Mouse (Mus musculus) spleen, adult 18-20 months (tissue): ENCODE results near the gene Cdkl1.

ENCODE experiments used
- DNase-seq, 2 experiments: peaks; one replicate each; pipeline ENCODE4 v3.0.0; 2022; ENCODE audit warnings: mixed read lengths in 2 of 2

Gene Cdkl1

GRCm38 (mm10) chr12:69790530-69791505, at the start of gene Cdkl1:
Gene Cdkl1, minus strand, starts transcription at chr12:69791267.
- peak; percentile 63 to 74 for DNase-seq

DNA sequence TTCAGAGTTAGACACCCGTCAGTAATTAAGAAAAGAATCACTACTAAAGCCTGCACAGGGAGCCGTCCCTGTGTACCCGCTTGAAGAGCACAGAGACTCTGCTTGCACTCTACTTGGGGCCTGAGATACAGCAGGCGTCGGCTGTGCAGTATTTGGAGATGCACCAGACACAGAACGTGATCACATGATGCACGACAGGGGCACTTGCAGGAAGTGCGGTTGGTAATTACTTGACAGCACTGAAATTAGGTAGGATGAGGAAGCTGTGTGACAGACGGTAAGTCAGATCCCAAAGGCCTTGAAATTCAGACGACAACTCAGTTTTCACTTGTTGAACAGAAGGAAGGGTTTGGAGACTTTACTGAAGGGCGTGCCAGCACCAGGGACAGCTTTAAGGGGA, 47.3 kb upstream of the Cdkl1 start:
- peak; percentile 23 to 25 for DNase-seq

- DNase-seq, result no peak
Measured at GRCm38 (mm10) chr12:69833982-69834604, 43.0 kb upstream of the Cdkl1 start.

DNA sequence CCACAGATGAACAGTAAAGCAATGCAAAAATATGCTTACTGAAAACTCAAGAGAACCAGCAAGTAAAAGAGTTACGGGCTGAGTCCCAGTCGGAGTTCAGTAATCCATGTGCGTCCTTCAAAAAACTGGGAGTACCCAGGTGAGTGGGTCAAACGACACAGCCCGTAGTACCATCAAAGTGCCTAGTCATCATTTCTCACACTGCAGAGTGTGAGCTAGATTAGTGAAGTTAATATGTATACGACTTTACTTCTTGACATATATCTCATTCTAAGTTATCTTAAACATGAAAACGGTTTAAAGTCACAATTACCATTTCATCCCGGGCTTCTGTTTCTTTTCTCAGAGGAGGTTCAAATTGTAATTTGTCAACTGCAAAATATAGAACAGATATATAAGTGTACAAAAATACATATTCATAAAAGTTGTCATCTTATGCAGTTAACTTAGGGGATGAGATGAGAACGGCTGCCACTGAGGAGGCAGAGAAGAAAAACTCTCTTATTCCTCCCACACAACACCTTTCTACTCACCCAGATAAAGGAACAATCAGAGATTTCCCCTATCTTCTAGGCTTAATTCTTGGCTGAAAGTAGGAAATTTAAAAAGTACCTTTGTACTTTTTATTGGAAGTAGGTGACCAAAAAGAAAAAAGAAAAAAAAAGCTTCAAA, 40.3 kb upstream of the Cdkl1 start:
- DNase-seq, result no peak

GRCm38 (mm10) chr12:69828214-69828613, 37.1 kb upstream of the Cdkl1 start:
- no peak for DNase-seq

GRCm38 (mm10) chr12:69824881-69825597, 34.0 kb upstream of the Cdkl1 start:
- no peak for DNase-seq

DNA sequence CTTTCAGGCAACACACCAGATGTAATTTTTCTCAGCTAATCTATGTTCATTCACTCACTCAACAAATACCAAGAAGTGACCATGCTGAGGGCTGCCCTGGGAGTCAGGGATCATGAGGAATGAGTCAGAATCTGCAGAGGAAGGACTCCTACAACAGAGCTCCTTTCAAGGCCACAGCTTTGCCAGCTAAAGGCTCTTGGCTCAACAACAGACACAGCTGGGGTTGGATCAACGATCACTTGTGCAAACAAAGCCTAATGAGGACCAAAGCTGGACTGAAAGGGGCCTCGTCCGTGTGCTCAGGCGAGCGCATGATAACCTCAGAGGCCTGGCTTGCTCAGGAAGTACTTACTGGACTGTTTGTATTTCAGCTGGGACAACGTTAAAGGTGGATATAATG, 23.2 kb upstream of the Cdkl1 start:
- no peak for DNase-seq

GRCm38 (mm10) chr12:69813596-69813995, 22.5 kb upstream of the Cdkl1 start:
- no peak for DNase-seq

DNA sequence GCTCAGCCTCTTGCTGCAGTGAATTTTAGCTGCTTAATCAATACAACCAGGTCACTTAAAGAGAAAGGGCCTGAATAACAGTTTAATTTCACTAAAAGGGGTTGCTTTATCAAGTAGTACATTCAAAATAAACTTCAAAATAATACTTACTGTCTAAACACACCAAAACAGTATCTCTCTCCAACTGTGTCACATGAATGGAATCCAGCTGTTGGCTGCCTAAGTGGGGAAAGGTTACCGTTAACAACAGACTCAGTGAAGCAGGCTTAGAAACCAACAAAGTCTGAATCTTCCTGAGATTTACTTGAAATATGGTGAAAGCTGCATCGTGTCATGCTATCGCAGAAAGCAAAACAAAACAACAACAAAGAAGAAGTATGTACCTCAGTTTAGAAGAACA, 21.9 kb upstream of the Cdkl1 start:
- no peak for DNase-seq

GRCm38 (mm10) chr12:69811976-69812375, 20.9 kb upstream of the Cdkl1 start:
- no peak for DNase-seq

DNA sequence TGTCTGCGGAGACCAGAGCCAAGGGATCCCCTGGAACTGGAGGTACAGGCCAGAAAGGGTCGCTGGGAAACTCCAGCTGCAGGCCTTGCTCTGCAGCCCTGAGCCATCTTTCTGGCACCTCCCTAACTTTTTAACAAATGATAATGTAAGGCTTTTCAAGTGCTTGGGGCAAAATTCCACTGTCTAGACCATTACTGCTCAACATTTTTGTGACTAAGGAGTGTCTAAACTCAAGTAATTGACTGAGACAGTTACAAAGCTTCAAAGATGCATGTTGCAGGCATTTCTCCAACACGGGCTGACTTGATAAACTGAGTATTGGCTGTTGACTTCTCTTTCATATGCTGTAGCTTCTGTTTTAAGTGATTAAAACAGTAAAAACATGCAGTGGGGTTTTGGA, 18.4 kb upstream of the Cdkl1 start:
- no peak for DNase-seq

DNA sequence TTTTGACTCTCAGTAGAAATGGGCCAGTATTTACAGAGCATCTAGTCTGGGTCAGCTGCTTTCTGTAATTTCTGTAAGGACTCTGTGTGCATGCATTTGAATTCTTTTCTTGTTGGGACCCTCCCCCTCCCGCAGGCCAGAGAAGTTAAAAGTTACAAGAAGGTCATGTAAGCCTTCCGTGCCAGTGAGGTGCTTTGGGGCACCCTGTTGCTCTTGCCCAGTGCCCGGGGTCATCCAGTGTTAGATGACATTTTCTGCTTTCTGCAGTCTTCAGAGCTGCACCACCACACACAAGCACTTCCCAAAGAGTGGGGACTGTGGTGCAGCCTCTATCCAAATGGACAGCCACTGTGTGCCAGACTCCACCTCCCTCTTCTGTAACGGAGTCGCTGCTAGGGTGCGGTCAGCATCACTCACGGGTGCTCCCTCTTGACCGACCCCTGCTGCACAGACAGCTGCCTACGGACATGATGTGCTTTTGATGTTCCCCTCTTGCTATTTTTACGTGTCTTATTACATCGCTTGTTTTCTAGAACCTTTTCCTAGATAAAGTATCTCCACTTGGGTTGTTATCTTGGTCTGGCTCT, 16.4 kb upstream of the Cdkl1 start:
- no peak for DNase-seq

- DNase-seq, result no peak
Measured at GRCm38 (mm10) chr12:69805148-69805547, 14.1 kb upstream of the Cdkl1 start.

DNA sequence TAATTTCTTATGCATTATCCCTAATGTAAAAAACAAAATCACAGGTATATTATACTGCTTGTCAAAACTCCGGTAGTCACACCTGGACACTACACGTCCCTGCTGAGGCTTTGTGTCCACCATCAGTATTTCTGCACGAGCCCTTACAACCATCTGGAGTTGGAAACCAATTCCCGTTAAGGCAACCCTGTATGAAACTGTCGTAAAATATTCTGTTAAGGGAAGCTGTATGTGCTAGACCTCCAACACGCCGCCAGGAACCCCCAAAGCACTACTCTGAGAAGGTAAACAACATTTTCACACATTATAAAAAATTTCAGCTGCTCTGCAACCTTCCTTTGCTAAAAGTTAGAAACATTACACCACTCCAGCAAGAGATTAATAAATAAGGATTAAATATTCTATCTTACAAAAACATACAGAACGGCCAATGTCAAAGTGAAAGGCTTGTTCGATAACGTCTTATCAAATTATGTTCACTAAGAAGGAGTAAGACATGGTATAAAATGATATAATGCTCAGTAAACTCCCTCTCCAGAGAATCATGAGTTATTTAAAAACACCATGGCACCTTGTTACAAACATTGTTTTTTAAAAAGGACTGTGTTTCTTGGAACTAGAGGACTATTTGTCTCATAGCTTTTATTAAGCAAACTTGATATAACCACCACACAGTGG, 13.5 kb upstream of the Cdkl1 start:
- no peak for DNase-seq

GRCm38 (mm10) chr12:69803196-69803595, 12.1 kb upstream of the Cdkl1 start:
- no peak for DNase-seq

DNA sequence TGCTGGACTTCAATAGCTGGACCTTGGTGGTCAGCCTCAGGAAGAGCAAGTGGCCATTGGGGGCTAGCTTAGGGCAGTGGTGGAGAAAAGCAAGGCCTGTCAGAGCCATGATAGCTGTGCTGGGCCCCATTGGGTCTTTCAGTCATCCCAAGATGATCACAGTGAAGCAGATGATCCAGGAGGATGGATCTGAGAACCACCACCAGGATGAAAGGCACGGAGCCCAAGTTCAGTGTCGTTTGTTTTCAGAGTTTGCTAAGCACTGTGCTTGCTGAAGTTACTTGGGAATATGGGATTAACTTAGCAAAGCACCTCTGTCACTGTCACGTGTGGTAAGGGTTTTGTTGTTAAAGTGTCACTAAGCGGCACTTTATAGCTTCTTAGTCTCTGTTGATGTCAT, 9.5 kb upstream of the Cdkl1 start:
- no peak for DNase-seq

GRCm38 (mm10) chr12:69796311-69796710, 5.2 kb upstream of the Cdkl1 start:
- DNase-seq, result no peak

DNA sequence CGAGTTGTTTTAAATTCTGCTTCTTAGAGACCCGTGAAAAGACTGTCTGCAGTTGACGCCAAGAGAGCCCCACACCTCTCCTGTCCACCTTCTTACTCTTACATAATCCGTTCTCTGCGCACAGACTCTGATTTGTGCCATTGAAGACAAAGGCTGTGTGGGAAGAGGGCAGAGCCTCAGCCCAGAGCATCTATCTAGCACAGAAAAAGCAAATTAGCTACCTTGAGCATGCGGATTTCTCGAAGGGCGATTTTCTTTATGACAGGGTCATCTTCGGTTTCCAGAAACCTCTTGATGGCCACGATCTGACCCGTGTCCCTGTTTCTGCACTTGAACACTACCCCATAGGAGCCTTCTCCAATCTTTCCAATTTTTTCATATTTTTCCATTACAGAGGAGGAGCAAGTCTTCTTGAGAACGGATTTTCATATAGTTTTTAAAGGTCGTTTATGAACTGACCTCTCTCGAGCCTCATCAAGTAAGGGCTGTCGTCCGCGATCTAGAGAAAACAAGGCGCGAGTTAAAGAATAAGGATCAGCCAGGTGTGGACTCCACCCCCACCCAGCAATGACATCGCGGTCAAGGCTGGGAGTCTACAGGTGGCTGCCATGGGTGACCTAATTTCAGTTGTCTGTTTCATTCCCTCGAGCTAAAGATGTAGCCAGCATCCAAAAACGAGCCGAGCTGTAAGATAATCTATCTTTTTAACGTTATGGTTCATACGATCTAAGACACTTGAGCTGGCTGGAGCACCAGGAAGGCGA, 1.1 kb downstream of the Cdkl1 start:
- DNase-seq, result no peak

GRCm38 (mm10) chr12:69788380-69788779, 2.7 kb downstream of the Cdkl1 start:
- DNase-seq, result no peak

DNA sequence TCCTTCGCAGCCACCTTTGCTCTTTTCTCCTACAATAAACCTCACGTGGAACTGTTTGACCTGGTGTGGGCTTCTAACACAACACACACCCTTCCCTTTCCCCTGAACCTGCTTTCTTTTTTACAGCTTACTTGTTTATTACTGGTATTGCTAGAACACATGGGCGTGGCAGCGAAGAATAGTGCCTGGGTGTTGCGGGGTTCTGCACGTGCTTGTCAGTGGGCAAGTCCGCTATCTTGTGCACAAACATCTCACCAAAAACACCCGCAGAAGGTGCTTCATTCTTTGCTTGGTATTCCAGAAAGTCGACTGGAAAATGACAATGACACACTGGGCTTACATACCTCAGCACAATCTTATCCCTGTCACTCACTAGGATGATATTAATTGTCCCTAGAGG, 5.6 kb downstream of the Cdkl1 start:
- no peak for DNase-seq
